Mouse (Mus musculus): ENCODE results near the gene Gabbr2.
A peak's percentile ranks its signal among the peaks of the same experiment; 100 is the strongest.

Gabbr2 gene

DNA sequence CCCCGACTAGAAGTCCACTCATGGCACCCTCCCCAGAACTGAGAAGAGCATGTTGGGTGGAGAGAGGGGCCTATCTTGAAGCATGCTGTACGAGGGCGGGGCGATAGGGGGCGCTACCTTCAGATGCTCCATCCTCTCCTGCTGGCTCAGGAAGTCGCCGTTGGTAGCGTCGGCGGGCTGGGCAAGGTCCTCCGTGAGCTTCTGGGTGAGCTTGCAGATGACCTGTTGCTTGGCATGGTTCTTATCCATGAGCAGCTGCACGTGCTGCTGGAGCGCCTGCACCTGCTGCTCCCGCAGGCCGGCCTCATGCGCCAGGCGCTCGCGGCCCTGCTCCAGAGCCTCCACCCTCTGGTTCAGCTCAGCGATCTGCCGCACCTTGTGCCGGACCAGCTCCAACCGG, 371.3 kb downstream of the Gabbr2 start:
- no peak for DNase-seq (ENCODE audit: low read depth in 2 of 2, low spot score in 2 of 2)

DNA sequence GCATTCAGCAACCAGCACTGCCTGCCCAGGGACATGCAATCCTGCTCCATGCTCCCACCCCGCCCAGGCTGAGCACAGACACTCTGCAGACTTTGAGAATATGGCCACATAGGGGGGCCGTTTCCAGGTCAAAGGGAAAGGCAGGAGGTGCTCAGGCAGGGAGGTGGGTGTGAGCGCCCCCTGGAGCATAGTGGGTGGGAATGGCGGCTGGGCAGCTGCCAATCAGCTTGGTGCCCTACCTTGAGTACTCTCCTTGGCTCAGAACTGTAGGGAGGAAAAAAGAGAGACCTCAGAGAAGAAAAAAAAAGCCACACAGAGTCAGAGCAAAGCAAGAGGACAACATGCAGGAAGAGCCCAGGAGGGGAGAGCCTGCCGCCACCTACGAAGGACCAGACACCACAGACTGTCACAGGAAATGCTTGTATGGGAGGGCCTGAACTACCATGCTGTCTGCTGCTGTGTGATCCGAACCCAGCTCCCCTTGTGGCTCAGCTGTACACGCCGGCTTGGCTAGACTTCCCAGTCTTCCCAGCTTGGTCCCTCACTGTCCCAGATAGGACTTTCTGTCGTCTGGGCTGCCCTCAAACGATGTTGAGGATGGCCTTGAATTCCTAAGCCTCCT, 373.4 kb downstream of the Gabbr2 start:
- DNase-seq (ENCODE audit: low read depth in 2 of 2, low spot score in 2 of 2) = peak in 1 of 2 experiments; percentile 44

DNA sequence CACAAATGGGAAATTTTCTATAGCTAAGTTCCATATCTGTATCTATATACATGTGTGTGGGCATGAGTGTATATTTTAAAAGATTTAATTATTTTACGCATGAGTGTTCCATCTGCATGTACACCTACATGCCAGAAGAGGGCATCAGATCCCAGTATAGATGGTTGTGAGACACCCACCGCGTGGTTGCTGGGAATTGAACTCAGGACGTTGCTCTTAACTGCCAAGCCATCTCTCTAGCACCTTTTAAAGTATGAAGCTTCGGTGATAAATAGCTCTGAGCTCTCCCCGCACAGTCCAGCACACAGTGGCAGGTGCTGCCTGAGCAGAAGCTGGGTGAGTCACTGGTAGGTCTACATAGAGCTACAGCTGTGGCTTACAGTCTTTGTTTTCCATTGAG, 374.3 kb downstream of the Gabbr2 start:
- no peak for DNase-seq (ENCODE audit: low read depth in 2 of 2, low spot score in 2 of 2)

DNA sequence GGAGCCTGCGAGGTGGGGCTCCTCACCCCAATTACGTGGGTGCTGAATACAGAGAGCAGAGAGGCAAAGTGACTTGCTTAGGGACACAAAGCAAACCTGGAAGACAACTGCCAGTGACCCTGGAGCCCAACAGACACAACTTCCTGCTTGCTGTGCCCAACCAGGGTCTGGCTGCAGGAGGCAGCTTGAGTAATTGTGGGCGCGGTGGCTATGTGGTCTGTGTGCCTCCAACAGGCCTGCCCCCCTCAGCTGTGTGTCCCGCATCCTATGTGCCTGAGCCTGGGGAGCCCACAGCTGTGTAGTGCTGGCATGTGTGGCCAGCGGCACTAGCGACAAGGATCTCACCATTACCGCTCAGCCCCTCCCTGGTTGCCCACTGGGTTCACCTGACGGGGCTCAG, 377.0 kb downstream of the Gabbr2 start:
- DNase-seq (ENCODE audit: low read depth in 2 of 2, low spot score in 2 of 2) = no peak

DNA sequence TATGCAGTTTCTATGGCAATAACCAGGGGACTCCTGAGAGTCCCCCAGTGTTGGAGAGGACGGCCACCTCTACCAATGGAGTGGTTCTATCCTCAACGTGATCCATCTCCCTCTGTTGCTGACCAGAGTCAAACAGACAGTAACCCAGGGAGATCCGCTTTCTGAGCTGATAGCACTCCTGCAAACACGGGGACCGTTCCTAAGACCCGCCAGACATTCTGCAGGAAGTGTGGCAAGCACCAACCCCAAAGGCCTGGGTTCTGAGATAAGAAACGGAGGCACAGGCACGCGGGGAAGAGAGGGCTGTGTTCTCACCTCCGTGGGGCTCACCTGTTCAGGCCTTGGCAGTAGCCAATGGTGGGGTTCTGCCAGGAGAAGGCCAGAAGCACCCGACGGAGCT, 378.1 kb downstream of the Gabbr2 start:
- no peak for DNase-seq (ENCODE audit: low read depth in 2 of 2, low spot score in 2 of 2)
